Mouse (Mus musculus) cortical plate, adult 2 months (tissue): ENCODE data around the gene Gm28557. TPM values are rescaled to one million over a fixed set of nuclear protein-coding genes. Genes with fewer than 3 reads are reported as not detected.
A peak's percentile ranks its signal among the peaks of the same experiment; 100 is the strongest.

Source experiments
- H3K27ac ChIP-seq: fragments of 200-500 bp; 2 replicates; pipeline ENCODE4 v1.5.1; 2012; ENCODE audit warnings: low read length, control low read depth, inconsistent platforms; ENCODE audit not compliant: insufficient read depth
- H3K4me1 ChIP-seq: fragments of 200-500 bp; 2 replicates; pipeline ENCODE4 v1.6.1; 2011; ENCODE audit warnings: low read length; ENCODE audit not compliant: control insufficient read depth, insufficient read depth
- H3K4me3 ChIP-seq: fragments of 200-500 bp; 2 replicates; pipeline ENCODE4 v1.5.1; 2011; ENCODE audit warnings: mild to moderate bottlenecking, low read length, control low read depth; ENCODE audit not compliant: insufficient read depth
- CTCF ChIP-seq: fragments of 200-500 bp; IDR thresholded peaks from 2 replicates; pipeline ENCODE4 v1.5.1; 2011; ENCODE audit warnings: mild to moderate bottlenecking, control low read depth, low read length; ENCODE audit not compliant: insufficient read depth; ENCODE audit errors: extremely low read depth
- POLR2A ChIP-seq: fragments of 200-500 bp; IDR thresholded peaks from 2 replicates; pipeline ENCODE4 v1.6.1; 2011; ENCODE audit warnings: mild to moderate bottlenecking, low read length, control low read depth; ENCODE audit not compliant: insufficient read depth; ENCODE audit errors: extremely low read depth
- polyA plus RNA-seq: library from polyadenylated mRNA; depleted of rRNA; stranded (reverse); fragments of >200 nt; gene quantifications from 2 replicates; pipeline ENCODE4 v1.2.3, GENCODE M21; 2012

Gm28557 gene
- polyA plus RNA-seq, 1 experiment, result 1.9 TPM

DNA sequence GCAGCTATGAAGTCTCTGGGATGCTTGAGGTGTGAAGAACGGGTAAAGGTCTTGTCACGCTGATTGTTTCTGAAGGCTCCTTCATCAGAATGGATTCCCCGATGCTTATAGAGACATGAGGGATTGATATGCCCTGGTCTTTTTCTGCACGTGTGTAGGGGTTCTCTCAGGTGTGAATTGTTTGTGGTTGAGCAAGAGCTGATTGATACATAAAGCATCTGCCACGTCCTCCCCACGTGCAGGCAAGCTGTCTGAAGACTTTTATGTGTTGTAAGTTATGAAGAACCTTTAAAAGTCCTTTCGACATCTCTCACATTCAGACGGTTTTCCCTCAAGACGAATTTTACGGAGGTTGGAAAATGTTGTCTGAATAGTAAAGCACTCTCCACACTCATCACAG, 10.5 kb downstream of the Gm28557 start, which contains the start of gene Zfp708:
Gene Zfp708 (minus strand): TSS at position 101 of the 400 bp plus-strand sequence.
- no peaks in the 10 kb centered on the region for H3K4me1 ChIP-seq
- H3K4me3 ChIP-seq, result no peak within 1 kb of the TSS
- H3K27ac ChIP-seq, result no peak within 1 kb of the TSS
- TF ChIP-seq POLR2A (no peak), CTCF (no peak)

DNA sequence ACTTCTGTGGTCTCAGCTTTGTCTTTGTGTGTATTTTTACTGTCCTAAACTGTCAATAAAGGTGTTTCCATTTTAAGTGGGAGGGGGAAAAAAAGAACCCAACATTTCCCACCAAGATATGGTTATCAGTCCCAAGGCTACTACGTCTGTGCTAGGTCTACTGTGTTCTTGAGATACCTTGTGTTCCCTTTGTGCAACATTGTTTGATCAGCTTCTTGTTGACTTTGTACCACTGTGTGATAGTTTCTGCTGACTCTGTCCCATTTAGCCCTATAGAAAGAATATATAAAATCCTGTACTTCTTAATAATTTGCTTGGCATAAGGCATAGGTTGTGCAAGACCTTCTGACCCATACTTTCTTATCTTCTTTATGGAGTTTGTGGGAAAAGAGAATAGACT, 18.2 kb downstream of the Gm28557 start:
- TF ChIP-seq POLR2A, result no peak
- no peak for TF ChIP-seq CTCF
- no peak overlapping the region for H3K4me3 ChIP-seq
- H3K27ac ChIP-seq, result no peak overlapping the region
- H3K4me1 ChIP-seq, result no peaks in the 10 kb centered on the region

DNA sequence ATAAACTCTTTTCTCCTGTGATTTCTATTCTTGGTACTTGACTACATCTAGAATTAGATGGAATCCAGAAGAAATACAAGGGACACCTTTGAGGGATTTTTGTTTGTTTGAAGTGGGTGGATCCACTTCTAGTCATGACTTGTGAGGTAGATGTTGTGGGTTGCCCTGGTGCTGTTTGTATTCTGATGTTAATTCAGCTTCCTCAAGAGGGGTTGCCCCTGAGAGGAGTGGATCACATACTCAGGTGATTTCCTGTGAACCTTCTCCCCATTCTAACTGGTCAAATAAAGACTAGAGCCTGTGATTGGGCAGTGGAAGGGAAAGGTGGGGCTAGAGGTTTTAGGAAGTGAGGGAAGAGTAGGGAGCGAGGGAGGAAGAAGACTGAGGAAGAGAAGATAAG, 26.5 kb downstream of the Gm28557 start:
- no peak for TF ChIP-seq CTCF
- H3K4me3 ChIP-seq, result peak overlapping the region; percentile 75; the same call in 1 of the 2 replicates
- H3K27ac ChIP-seq, result peak overlapping the region; percentile 85
- H3K4me1 ChIP-seq, result peaks cover 2% of the 10 kb centered on the region; the same call in 1 of the 2 replicates

DNA sequence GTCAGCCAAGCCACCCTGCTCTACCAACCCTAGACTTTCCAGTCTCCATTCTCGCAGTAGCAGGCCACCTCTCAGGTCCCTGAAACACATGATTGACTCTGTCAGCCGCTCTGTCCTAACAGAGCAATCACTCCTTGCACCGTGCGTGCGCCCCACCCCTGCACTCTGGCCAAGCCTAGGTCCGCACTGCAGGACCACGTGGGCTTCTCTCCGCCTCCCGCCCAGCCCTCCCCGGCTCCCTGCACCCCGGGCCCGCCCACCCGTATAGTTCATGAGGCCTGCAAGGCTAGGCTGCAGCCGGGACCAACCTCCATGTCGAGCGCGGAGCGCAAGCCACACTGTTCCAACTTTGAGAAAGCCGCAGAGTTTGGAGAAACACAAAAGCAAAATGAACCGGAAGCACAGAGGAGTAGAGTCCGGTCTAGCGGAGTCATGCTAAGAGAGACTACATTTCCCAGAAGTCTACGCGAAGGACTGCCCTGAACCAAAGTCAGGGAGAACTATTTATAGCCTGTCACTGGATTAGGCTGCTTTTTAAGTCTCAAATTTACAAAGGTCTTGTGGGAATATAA, 27.2 kb downstream of the Gm28557 start:
- Histone ChIP-seq H3K27ac (peak overlapping the region; percentile 85), H3K4me1 (peaks cover 2% of the 10 kb centered on the region; the same call in 1 of the 2 replicates), H3K4me3 (peak overlapping the region; percentile 75)
- TF ChIP-seq CTCF (no peak), POLR2A (0 out of 2 replicates have a peak, but pooled peaks have one; percentile 16)

DNA sequence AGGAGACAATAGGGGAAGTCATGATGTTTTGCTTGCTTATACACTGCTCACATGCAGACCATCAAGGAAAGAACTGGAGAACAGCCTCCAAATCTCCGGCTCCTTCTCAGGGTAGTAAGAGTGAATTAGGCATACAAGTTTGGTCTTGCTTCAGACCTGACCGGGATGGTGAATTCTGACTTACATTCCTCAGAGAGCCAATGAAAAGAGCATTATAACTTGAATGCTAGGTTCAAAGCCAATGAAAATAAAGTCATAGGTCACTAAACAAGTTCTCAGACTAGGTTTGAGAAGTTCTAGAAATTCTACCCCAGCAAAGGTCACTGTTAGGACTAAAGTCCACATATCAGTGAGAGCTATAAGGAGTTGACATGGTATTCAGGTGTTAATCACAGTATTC, 31.2 kb downstream of the Gm28557 start:
- H3K4me3 ChIP-seq, result no peak overlapping the region
- TF ChIP-seq CTCF (no peak), POLR2A (no peak)
- no peak overlapping the region for H3K27ac ChIP-seq
- H3K4me1 ChIP-seq, result peaks cover 2% of the 10 kb centered on the region; the same call in 1 of the 2 replicates

DNA sequence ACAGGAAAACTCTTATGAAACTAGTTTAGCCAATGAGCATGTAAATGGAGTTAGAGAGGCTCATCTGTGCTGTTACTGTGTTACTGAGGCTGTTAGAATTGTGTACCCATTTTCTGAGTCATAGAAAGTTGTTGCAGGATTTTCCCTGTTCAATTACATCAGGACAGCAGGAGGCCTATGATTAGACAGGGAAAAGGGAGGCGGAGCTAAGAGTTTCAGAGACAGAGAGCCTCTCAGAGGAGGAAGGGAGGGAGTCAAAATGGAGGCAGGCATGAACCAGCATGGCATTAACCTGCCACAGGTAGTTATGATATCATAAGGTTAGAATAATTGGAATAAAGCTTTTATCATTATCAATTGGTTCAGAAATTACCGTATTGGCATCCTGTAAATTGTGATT, 35.6 kb downstream of the Gm28557 start:
- no peak for TF ChIP-seq POLR2A
- no peak for TF ChIP-seq CTCF
- H3K27ac ChIP-seq, result no peak overlapping the region
- no peak overlapping the region for H3K4me3 ChIP-seq
- H3K4me1 ChIP-seq, result no peaks in the 10 kb centered on the region

DNA sequence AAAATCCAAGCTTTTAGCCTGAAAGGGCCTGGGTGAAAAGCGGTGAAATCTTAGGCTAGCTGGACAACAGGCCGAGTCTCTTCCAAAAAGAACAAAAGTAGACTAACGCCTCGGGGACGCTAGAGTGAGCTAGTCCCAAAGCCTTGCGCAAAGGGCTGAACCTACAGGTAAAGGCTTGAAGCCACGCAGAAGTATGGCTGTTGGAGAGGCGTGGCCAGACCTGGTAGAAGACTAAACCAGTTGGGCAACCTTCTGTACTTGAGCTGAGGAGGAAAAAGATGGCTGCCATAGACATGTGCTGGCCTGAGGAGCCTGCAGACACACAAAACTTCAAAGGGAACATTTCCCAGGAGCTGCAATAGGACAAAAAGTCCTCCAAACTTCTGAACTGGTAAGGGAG, 43.0 kb downstream of the Gm28557 start:
- no peak overlapping the region for H3K27ac ChIP-seq
- no peaks in the 10 kb centered on the region for H3K4me1 ChIP-seq
- TF ChIP-seq POLR2A (no peak), CTCF (no peak)
- no peak overlapping the region for H3K4me3 ChIP-seq

DNA sequence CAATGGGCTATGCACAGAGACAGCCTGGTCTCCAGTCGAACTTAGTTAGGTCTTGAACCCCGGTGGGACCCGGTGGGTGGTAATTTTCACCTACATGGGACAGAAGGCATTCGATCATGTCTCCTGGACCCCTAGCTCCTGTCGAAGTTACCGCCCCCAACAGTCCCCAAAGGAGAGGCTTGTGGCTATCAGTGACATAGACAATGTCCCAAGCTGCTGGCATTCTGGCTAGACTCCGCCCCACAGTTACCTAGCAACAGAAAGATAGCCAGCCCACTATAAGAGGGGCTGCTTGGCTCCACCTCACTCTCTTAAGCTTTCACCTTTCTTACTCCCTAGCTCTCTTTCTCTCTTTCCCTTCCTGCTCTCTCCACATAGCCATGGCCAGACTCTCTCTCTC, 46.0 kb downstream of the Gm28557 start:
- no peak overlapping the region for H3K27ac ChIP-seq
- TF ChIP-seq POLR2A (no peak), CTCF (no peak)
- no peak overlapping the region for H3K4me3 ChIP-seq
- H3K4me1 ChIP-seq, result peaks cover 2% of the 10 kb centered on the region; the same call in 1 of the 2 replicates

DNA sequence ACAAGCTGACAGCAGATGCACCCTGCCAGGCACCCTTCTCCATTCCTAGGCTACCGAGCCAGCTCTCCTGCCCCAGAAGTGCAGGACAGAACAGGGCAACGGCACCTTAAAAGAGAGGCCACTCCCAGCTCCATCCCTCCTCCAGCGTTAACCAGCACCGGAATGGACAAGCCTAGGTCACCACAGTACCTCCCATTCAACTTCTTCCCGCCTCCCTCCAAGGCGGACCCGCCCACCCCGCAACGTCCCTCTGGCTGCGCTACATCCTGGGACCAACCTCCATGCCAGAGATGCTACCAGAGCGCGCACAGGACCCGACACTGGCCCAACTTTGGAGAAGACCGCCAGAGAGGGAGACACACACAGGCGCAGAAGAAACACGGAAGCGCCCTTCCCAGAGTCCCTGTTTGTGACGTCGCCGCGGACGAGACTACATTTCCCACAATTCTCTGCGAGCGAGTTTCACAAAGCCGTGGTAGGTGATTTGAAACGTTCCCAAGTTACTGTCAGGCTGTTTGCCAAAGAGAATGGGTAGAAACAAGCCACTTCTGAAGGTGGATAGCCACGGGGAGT, 47.5 kb downstream of the Gm28557 start, which contains the start of gene Zfp712:
Gene Zfp712 (minus strand): TSS at position 385 of the 573 bp plus-strand sequence.
- H3K27ac ChIP-seq, result 0 out of 2 replicates have a peak within 1 kb of the TSS, but pooled peaks have one; percentile 14
- H3K4me1 ChIP-seq, result peaks cover 2% of the 10 kb centered on the region; the same call in 1 of the 2 replicates
- no peak for TF ChIP-seq CTCF
- TF ChIP-seq POLR2A, result no peak; the same call in 1 of the 2 replicates
- peak within 1 kb of the TSS; percentile 61 for H3K4me3 ChIP-seq
